Mouse (Mus musculus) ovary, postnatal 10 days (tissue): ENCODE measurements around the gene Kctd2.
"Not testable (repeated sequence)": the region's sequence is repeated elsewhere in the genome, so short reads cannot be mapped to it uniquely, and the experiment has no call there.

Experiments
- DNase-seq: peaks from one replicate; pipeline ENCODE4 v3.0.0; 2022; ENCODE audit warnings: low spot score

Kctd2 gene

GRCm38 (mm10) chr11:115439326-115439725, 19.4 kb downstream of the Kctd2 start:
- DNase-seq: no peak

DNA sequence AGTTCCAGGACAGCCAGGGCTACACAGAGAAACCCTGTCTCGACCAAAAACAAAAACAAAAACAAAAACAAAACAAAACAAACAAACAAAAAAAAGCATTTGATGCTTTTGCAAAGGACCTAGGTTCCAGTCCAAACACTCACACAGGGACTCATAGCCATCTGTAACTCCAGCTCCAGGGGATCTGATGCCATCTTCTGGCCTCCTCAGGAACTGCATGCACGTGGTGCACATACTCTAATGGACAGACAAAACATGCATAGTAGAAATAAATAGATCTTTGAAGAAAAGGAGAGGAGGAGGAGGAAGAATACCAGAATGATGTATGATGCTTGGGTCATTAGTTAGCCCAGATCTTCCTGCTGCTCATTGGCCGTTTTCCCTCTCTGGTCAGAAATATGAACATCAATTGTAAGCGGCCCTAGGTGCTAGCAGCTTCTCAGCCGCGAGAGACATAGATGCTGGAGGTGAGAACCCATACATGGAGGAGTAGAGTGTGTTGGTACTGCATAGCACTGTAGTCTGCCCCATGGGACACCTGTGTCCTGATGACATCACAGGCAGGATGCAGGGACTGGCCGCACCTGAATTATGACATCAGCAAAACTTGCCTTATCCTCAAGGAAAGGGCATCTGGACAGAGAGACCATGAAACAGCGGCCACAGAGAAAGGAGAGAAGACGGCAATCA, 20.1 kb downstream of the Kctd2 start, which contains the start of gene Trim80:
TSS of gene Trim80 (plus strand) at position 640 of the 690 bp plus-strand sequence.
- DNase-seq: no peak

GRCm38 (mm10) chr11:115441417-115441816, 21.5 kb downstream of the Kctd2 start:
- no peak for DNase-seq

DNA sequence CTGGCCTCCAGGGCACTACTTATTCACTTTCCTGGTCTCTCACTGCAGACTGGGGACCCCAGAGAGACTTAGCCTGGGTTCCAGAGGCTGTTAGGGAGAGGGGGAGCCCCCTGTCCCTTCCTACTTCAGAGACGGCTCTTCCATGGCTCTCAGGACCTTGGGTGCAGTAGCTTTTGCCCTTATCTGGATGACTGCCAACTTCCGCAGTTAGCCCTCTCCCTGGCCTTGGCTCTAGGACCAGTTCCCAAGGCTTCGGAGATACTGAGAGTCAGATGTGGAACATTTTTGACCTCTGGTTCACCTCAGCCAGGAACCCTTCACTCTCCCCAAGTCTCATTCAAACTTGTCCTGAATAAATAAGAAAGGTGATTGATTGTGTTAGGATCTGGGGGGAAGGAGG, 27.0 kb downstream of the Kctd2 start:
- no peak for DNase-seq

DNA sequence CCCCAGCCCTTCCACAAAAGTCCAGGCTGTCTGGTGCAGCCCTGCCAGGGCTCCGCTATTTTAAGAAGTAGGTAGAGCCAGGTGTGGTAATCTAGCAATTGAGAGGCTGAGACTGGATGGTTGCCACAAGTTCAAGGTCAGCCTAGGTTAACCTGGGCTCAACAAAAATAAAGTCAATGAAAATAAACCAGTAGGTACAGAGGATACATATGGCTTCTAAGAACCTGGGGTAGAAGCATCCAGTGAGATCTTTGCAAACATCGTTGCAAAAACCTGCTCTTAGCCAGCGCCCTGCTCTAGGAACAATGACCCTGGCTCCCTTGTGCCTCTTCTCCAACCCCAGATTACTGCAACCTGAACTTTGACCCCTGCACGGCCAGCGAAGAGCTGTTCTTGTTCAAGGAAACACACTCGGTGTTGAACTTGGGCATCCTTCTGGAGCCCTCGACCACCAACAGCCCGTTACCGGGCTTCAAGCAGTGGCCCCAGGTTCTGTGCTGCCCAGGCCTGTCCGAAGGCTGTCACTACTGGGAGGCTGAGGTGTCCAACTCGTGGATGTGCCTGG, 27.5 kb downstream of the Kctd2 start:
- DNase-seq: no peak

DNA sequence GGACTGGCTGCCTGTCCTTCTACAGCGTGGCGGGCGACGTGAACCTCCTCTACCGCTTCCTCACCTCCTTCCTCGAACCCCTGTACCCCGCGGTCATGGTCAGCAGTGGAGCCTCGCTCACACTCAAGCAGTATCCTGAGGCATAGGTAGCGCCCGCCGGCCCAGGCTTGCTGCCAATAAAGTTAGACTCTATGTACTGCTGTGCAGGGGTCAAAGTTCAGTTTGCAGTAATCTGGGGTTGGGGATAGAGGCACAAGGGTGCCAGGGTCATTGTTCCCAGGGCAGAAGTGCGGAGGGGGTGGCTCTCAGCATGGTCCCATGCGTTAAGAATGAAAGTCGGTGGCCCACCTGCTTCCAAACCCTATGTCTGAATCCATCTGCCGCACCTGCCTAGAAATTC, 28.1 kb downstream of the Kctd2 start:
- DNase-seq: no peak

DNA sequence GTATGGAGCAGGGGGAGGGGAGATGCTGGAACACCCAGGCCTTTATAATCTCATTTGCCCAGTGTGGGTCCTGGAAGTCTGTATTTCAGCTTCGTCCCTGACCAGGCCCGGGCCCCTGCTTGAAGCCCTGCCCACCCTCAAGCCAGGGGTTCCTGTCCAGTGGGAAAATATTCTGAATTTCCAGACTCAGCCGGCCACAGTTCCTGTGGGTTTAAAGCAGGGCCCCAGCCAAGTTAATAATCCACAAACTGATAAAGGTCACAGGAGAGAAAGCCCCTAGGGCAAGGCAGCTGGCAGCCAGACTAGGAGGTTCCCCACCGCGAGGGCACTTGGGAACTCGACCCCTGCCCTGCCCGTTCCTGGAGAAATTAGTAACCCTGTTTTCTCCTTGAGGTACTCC, 29.1 kb downstream of the Kctd2 start:
- no peak for DNase-seq

DNA sequence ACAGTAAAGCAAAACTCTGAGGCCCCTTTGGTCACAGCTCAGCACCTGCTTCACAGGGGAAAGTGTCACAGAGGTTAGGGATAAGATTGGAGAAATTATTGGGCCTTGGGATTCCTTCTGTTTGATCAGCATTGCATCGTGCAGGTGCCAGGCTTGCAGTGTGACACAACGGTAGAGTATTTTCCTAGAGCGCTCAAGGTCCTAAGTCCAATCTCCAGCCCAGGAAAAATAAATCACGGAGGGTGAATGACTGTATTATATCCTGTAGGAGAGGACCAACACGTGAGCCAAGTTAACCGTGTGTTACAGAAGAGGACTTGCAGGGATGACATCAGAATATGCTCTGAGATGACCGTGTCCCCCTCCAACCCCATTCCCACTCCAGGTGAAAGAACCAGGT, 30.2 kb downstream of the Kctd2 start:
- DNase-seq: no peak

- no peak for DNase-seq
Measured at GRCm38 (mm10) chr11:115451781-115452241, 31.9 kb downstream of the Kctd2 start.

- DNase-seq: no peak
Measured at GRCm38 (mm10) chr11:115452281-115452860, 32.4 kb downstream of the Kctd2 start.

- DNase-seq: no peak
Measured at GRCm38 (mm10) chr11:115453306-115453705, 33.4 kb downstream of the Kctd2 start.

GRCm38 (mm10) chr11:115454822-115455221, 34.9 kb downstream of the Kctd2 start:
- DNase-seq: not testable (repeated sequence)

DNA sequence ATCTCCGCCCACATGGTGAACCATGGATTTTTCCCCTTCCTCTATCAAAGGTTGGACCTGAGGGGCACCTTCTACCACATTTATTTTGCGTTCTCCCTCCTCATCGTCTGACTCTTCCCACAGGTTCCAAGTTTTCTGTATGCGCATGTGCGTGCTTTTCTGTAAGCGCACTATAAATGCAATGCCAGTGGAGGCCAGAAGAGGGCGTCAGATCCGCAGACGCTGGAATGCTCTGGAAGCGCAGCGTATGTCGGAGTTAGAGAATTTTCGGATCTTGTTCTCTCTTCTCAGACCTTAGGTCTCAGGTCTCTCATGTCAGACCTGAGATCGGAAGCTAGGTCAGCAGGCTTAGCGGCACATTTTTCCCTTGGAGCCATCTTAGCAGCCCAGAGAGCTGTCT, 35.7 kb downstream of the Kctd2 start:
- DNase-seq: no peak

- DNase-seq: no peak
Measured at GRCm38 (mm10) chr11:115456182-115456581, 36.3 kb downstream of the Kctd2 start.

GRCm38 (mm10) chr11:115457405-115457804, 37.5 kb downstream of the Kctd2 start:
- no peak for DNase-seq

DNA sequence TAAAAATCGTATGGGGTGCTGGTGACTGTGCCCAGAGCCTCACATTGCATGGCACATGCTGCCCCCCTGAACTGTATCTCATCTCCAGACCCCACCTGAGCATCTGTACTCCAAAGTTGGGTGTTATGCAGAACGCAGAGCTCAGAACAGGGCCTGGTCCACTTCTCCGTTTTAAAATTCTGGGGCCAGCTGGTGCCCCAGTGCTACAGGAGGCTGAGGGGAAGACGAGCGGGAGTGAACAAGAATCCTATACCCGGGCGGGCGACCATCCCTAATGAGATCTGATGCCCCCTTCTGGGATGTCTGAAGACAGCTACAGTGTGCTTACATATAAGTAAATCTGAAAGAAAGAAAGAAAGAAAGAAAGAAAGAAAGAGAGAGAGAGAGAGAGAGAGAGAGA, 41.0 kb downstream of the Kctd2 start:
- DNase-seq: no peak

DNA sequence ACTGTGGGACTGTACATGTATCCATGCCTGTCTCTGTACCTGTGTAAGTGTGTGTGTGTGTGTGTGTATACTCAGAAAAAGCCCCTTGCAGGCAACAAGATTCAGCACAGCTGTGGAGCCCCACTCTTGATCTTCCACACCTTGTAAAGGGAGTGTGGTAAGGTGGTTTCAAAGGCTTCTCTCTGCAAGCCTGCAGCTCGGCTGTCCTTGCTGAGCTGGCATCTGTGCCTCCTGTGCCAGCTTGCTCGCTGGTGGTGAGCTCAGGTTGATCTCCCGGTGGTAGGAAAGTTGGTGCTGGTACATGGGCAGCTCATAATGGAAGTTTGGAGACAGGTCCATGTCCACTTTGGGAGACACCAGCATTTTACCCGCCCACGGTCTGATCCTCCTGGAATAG, 41.9 kb downstream of the Kctd2 start:
- no peak for DNase-seq

DNA sequence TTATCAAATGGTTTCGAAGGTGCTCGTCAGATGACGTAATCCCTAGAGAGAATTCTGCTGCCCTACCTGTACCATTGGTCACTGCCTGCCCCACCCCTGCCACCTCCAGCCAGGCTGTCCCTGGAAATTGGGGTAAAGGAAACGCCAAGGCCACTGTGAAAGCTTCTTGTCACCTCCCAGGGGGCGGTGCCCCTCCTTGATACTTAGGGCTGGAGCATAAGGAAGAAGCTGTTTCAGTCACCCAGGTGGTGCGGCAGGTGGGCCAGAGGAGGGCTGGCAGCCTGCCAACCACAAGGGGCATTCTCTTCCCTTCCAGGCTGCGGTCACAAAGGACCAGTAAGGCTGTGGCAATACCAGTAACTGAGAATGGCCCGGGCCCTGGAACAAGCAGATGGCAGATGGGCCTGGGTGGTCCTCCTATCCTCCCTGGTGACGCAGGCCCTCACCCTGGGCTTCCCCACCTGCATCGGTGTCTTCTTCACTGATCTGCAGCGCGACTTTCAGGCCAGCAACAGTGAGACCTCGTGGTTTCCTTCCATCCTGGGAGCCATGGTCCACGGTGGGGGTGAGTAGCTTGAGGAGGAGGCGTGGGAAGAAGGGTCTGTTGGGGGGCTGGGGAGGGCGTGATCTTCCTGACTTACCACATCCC, 42.4 kb downstream of the Kctd2 start, which contains the start of gene Slc16a5:
TSS of gene Slc16a5 (plus strand) at position 232 of the 649 bp plus-strand sequence.
- DNase-seq: no peak

DNA sequence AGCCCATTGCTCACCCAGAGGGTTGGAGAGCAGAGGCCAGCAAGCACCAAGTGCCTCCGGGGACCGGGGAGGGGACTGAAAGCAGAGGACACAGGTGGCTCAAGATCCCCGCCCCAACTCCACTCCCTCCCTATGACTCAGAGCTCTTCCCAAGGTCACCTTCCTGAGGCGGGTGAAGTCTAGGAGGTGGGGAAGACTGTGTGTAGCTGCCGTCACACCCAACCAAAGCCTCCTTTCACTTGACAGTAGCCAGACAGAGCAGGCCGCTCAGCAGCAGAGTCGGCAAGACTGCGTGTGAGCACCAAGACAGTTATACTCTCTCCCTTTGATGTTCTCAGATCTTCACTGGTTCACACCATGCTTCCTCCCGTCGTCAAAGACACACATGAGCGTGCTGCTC, 43.5 kb downstream of the Kctd2 start:
- no peak for DNase-seq

- DNase-seq: no peak
Measured at GRCm38 (mm10) chr11:115464851-115465250, 44.9 kb downstream of the Kctd2 start.

DNA sequence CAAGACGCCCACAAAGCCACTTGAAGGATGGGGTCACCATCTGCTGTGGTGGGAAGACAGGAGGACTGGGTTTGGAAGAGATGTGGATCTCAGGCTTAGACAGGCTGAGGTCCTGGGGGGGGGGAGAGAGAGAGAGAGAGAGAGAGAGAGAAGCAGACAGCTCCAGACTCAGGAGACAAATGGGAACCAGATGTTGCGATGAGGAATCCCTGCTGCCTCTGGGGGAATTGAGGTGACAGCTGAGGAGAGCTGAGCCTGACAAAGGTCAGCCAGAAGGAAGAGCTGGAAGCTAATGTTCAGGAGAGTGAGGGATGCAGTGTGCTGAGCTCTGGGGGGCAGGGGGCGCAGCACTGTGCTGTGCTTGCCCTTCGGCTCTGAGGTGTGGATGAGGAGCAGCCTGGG, 47.3 kb downstream of the Kctd2 start:
- no peak for DNase-seq

DNA sequence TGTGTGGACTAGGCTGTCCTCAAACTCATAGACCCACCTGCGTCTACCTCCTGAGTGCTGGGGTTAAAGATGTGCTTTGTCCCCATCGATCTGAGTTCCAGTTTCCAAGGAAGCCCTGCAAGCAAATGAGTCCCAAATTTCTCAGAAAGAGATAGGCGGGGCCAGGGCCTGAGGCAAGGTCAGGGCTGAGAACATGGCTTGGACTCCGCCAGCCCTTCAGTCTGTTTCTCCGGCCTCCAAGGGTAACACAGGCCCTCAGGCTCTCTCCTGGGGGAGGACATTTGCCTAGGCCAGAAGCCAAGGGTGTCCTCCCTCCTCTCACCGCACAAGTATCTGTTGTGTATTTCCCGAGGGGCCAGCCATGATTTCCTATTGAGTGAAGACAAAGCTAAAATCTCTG, 52.3 kb downstream of the Kctd2 start:
- DNase-seq: no peak
